Comparison of ENCODE assay signal across 8 mouse cellular contexts in genomic region chr11:43681472-43682414, GRCm38 (mm10). TPM values are rescaled to one million over a fixed set of nuclear protein-coding genes. Genes with fewer than 3 reads are reported as not detected.
DNase-seq lines count a peak whose midpoint lies in the region; ATAC-seq lines count a peak whose summit lies in the region.

Pwwp2a (plus strand) TSS chr11:43681998.

- no peaks in the 10 kb centered on the region for H3K9me3 ChIP-seq in hindbrain, embryonic 11.5 days (ENCODE audit: control insufficient read depth, low read length)

- peak; percentile 99 for ATAC-seq in hindbrain, embryonic 11.5 days (ENCODE audit: low FRiP score)

- H3K27ac ChIP-seq in hindbrain, embryonic 11.5 days (ENCODE audit: low read depth, low read length) = peak within 1 kb of the TSS; percentile 95

- H3K4me1 ChIP-seq in hindbrain, embryonic 11.5 days (replicated peaks; ENCODE audit: control insufficient read depth, insufficient read depth, low read length) = peaks cover 3% of the 10 kb centered on the region; the same call in 1 of the 2 replicates

- peak within 1 kb of the TSS; percentile 89 for H3K4me3 ChIP-seq in hindbrain, embryonic 11.5 days (ENCODE audit: low read depth, low read length)

- peak; percentile 100 for DNase-seq in Muller cell, postnatal 12 days (ENCODE audit: inconsistent ontology term)
- DNase-seq in cerebellum, adult 9-11 months = peak; percentile 99
- DNase-seq in frontal cortex, adult 2 months (ENCODE audit: extremely low spot score in 1 of 2, low spot score in 1 of 2) = peak; percentile 97 to 99
- peak; percentile 99 for DNase-seq in hindbrain, embryonic 11.5 days (ENCODE audit: low spot score)
- DNase-seq in layer of hippocampus, postnatal 10 days (ENCODE audit: low spot score in 2 of 2) = peak; percentile 99 to 100
- peak; percentile 100 for DNase-seq in lung, postnatal 10 days
- DNase-seq in ovary, postnatal 36 days (ENCODE audit: low spot score) = peak; percentile 99
- DNase-seq in thymus, postnatal 25 days = peak; percentile 97

- peak within 1 kb of the TSS; percentile 95 for H3K9ac ChIP-seq in hindbrain, embryonic 11.5 days (ENCODE audit: low read depth, low read length)

- H3K4me2 ChIP-seq in hindbrain, embryonic 11.5 days (replicated peaks; ENCODE audit: low read depth, low read length) = peak within 1 kb of the TSS; percentile 57

- H3K36me3 ChIP-seq in hindbrain, embryonic 11.5 days (ENCODE audit: control insufficient read depth, insufficient read depth, low read length) = no peaks in the 10 kb centered on the region

- WGBS in hindbrain, embryonic 11.5 days = under 1% methylated on average over 52 of the region's 87 CpGs

- H3K27me3 ChIP-seq in hindbrain, embryonic 11.5 days (ENCODE audit: control insufficient read depth, insufficient read depth, low read length) = no peaks in the 10 kb centered on the region

RNA-seq across cellular contexts. Expression of gene Pwwp2a, which starts in this region (rescaled TPM):
- polyA plus RNA-seq in frontal cortex, adult 2 months (2012; rRNA removed) = 39.3 and 41.2 TPM in 2 replicates
- polyA plus RNA-seq in hindbrain, embryonic 11.5 days (2014; fragmentation: Nextera tagmentation; extraction: Ambion mirVana) = 46.2 and 47.3 TPM in 2 replicates
- 10 to 100 TPM; 66.0 to 70.0 TPM for total RNA-seq in layer of hippocampus, postnatal 10 days (2021)

Comparison
In these comparisons a context has a peak if more than half of its experiments do, and no peak if none do; other contexts are left out.
1. Peak in every context shown above with its lines: DNase-seq, ATAC-seq, H3K4me3 ChIP-seq and H3K27ac ChIP-seq.